8 mouse cellular contexts compared by ENCODE assay signal in the genomic region with DNA sequence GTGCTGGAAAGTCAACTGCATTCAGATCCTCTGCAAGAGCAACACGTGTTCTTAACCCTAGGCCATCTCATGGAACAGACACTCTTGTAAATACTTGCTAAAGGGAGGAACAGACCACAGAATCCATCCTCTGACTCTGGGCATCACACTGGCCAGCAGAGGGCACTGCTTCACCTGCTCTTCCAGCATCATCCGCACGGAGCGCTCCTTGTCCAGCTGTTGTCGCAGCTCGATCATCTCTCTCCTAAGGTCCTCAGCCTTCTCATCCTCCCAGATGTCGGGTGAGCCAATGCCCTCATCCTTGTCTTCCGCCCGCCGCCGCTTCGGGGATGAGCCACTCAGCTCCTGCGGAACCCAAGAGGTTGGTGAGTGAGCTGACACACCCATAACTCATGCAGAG. TPM values are rescaled to one million over a fixed set of nuclear protein-coding genes. Genes with fewer than 3 reads are reported as not detected.
A peak's percentile ranks its signal among the peaks of the same experiment; 100 is the strongest.
DNase-seq lines count a peak whose midpoint lies in the region; ATAC-seq and TF ChIP-seq lines count a peak whose summit lies in the region.

No protein-coding gene starts in this region.

- peaks cover 2% of the 10 kb centered on the region for H3K9me3 ChIP-seq in CH12.LX (replicated peaks; ENCODE audit: low read length)
- H3K9me3 ChIP-seq in embryonic facial prominence, embryonic 15.5 days (replicated peaks): no peaks in the 10 kb centered on the region
- H3K9me3 ChIP-seq in heart, postnatal 0 days (replicated peaks; ENCODE audit: control insufficient read depth, low read length): no peaks in the 10 kb centered on the region

- dilution Hi-C loops in CH12.LX (cut with MboI; ENCODE audit: extremely low pct_ligation_motif_present, extremely low pct_unique_long_range_greater_than_20kb, low sequenced_read_pairs): no loop called here

- no peak overlapping the region for H3K4me2 ChIP-seq in CH12.LX (ENCODE audit: insufficient read depth, low read depth, poor library complexity, severe bottlenecking)
- no peak overlapping the region for H3K4me2 ChIP-seq in embryonic facial prominence, embryonic 15.5 days (replicated peaks)
- no peak overlapping the region for H3K4me2 ChIP-seq in heart, postnatal 0 days (ENCODE audit: low read depth, low read length)

- peaks cover 22 to 72% of the 10 kb centered on the region in 2 experiments for H3K4me1 ChIP-seq in CH12.LX (ENCODE audit: control insufficient read depth in 1 of 2, insufficient read depth in 2 of 2)
- H3K4me1 ChIP-seq in bone marrow, adult 2 months (ENCODE audit: control insufficient read depth, insufficient read depth, low read length): peaks cover 3% of the 10 kb centered on the region
- peaks cover 43% of the 10 kb centered on the region for H3K4me1 ChIP-seq in embryonic facial prominence, embryonic 15.5 days
- H3K4me1 ChIP-seq in heart, postnatal 0 days (ENCODE audit: control insufficient read depth, insufficient read depth): 0 out of 2 replicates have a peak, but pooled peaks cover 5% of the 10 kb centered on the region
- H3K4me1 ChIP-seq in lung, adult 2 months (ENCODE audit: control insufficient read depth, insufficient read depth, low read length): no peaks in the 10 kb centered on the region

- no peak overlapping the region for H3K27ac ChIP-seq in CH12.LX (ENCODE audit: insufficient read depth, low read depth)
- H3K27ac ChIP-seq in bone marrow, adult 2 months (ENCODE audit: control insufficient read depth, insufficient read depth, low read depth, low read length, poor library complexity): no peak overlapping the region
- H3K27ac ChIP-seq in embryonic facial prominence, embryonic 15.5 days (replicated peaks): peak overlapping the region; percentile 95
- no peak overlapping the region for H3K27ac ChIP-seq in heart, postnatal 0 days (ENCODE audit: low read depth)

- 53% methylated on average over 13 of the region's 13 CpGs for WGBS in bone marrow, adult 2 months
- 27% methylated on average over 13 of the region's 13 CpGs for WGBS in embryonic facial prominence, embryonic 15.5 days
- WGBS in heart, postnatal 0 days: 33% methylated on average over 13 of the region's 13 CpGs
- 26% methylated on average over 13 of the region's 13 CpGs for WGBS in lung, adult 2 months

- in situ Hi-C loops in CH12.LX (cut with MboI; ENCODE audit: low pct_ligation_motif_present, low pct_unique_long_range_greater_than_20kb, low sequenced_read_pairs): no loop called here

- peak; percentile 48; the same call in 1 of the 2 replicates for ATAC-seq in embryonic facial prominence, embryonic 15.5 days (ENCODE audit: insufficient number of reproducible peaks, low FRiP score, low TSS enrichment, low read depth)
- ATAC-seq in heart, postnatal 0 days (ENCODE audit: insufficient read depth, low read depth): peak; percentile 67; the same call in 1 of the 2 replicates
- ATAC-seq in neutrophil, adult 5-6 weeks (ENCODE audit: extremely low read depth, insufficient number of reproducible peaks, low FRiP score, poor library complexity, severe bottlenecking): peak; percentile 83

- H3K9ac ChIP-seq in CH12.LX (ENCODE audit: insufficient read depth, low read depth): no peak overlapping the region
- H3K9ac ChIP-seq in embryonic facial prominence, embryonic 15.5 days: no peak overlapping the region
- no peak overlapping the region for H3K9ac ChIP-seq in heart, postnatal 0 days (replicated peaks; ENCODE audit: low read depth, low read length)

- TF ChIP-seq POLR2A in CH12.LX (IDR thresholded peaks at IDR 0.05; ENCODE audit: low read depth, low read length): no peak
- TF ChIP-seq POLR2A in bone marrow, adult 2 months (IDR thresholded peaks at IDR 0.05; ENCODE audit: borderline replicate concordance, control insufficient read depth, low read depth, low read length): no peak
- TF ChIP-seq POLR2A in lung, adult 2 months (IDR thresholded peaks at IDR 0.05; ENCODE audit: borderline replicate concordance, extremely low read depth, low read depth, low read length): no peak

- peak; percentile 76 for TF ChIP-seq RAD21 in CH12.LX (IDR thresholded peaks at IDR 0.05; ENCODE audit: low read depth, low read length)

- peak; percentile 95 to 97 for TF ChIP-seq CTCF in CH12.LX (conservative IDR thresholded peaks at IDR 0.05 in 1 of 2, IDR thresholded peaks at IDR 0.05 in 1 of 2; ENCODE audit: low read depth in 2 of 2, low read length in 2 of 2)
- TF ChIP-seq CTCF in bone marrow, adult 2 months (IDR thresholded peaks at IDR 0.05; ENCODE audit: control insufficient read depth, insufficient read depth, low read length): peak; percentile 99
- TF ChIP-seq CTCF in heart, postnatal 0 days (IDR thresholded peaks at IDR 0.05; ENCODE audit: low read depth): peak; percentile 99
- TF ChIP-seq CTCF in lung, adult 2 months (IDR thresholded peaks at IDR 0.05; ENCODE audit: insufficient read depth, low read length): peak; percentile 100

- H3K4me3 ChIP-seq in CH12.LX (replicated peaks in 1 of 3; ENCODE audit: low read depth in 2 of 3, low read length in 2 of 3, poor library complexity in 1 of 3): no peak overlapping the region
- H3K4me3 ChIP-seq in bone marrow, adult 2 months (replicated peaks; ENCODE audit: control insufficient read depth, low read depth, low read length): no peak overlapping the region
- no peak overlapping the region for H3K4me3 ChIP-seq in embryonic facial prominence, embryonic 15.5 days (replicated peaks)
- H3K4me3 ChIP-seq in heart, postnatal 0 days (ENCODE audit: low read depth, low read length): no peak overlapping the region
- H3K4me3 ChIP-seq in lung, adult 2 months (replicated peaks; ENCODE audit: extremely low read depth, low read depth, low read length): no peak overlapping the region

- no peak for TF ChIP-seq EP300 in CH12.LX (IDR thresholded peaks at IDR 0.05; ENCODE audit: low read length)
- no peak for TF ChIP-seq EP300 in heart, postnatal 0 days (IDR thresholded peaks at IDR 0.05; ENCODE audit: low read depth)

- H3K27me3 ChIP-seq in CH12.LX (replicated peaks): no peaks in the 10 kb centered on the region
- no peaks in the 10 kb centered on the region for H3K27me3 ChIP-seq in embryonic facial prominence, embryonic 15.5 days
- H3K27me3 ChIP-seq in heart, postnatal 0 days (ENCODE audit: control insufficient read depth, insufficient read depth, low read length): no peaks in the 10 kb centered on the region

- H3K36me3 ChIP-seq in CH12.LX (replicated peaks in 1 of 2; ENCODE audit: control insufficient read depth in 1 of 2, insufficient read depth in 1 of 2, low read length in 1 of 2): peaks cover 35 to 70% of the 10 kb centered on the region in 2 experiments
- peaks cover 34% of the 10 kb centered on the region for H3K36me3 ChIP-seq in embryonic facial prominence, embryonic 15.5 days
- peaks cover 18% of the 10 kb centered on the region for H3K36me3 ChIP-seq in heart, postnatal 0 days (replicated peaks; ENCODE audit: control insufficient read depth, insufficient read depth, low read length)

- peak; percentile 77 for DNase-seq in CH12.LX (ENCODE audit: extremely low read depth)
- peak; percentile 71 for DNase-seq in heart, postnatal 0 days (ENCODE audit: low spot score)
- DNase-seq in kidney, postnatal 14 days: peak; percentile 80
- DNase-seq in lung, adult 2 months: peak; percentile 69
- DNase-seq in thymus, postnatal 36 days: peak; percentile 38 to 45

- peaks cover 8% of the 10 kb centered on the region for H3K79me2 ChIP-seq in CH12.LX (replicated peaks; ENCODE audit: control insufficient read depth, extremely low read depth, insufficient read depth, poor library complexity, severe bottlenecking)

TF ChIP-seq in CH12.LX, 34 proteins besides CTCF, POLR2A, EP300 and RAD21 (continues in another document):
- TF ChIP-seq RCOR1 (conservative IDR thresholded peaks at IDR 0.05; ENCODE audit: low read depth, low read length) (no peak), UBTF (IDR thresholded peaks at IDR 0.05; ENCODE audit: low read depth, low read length) (no peak), NRF1 (IDR thresholded peaks at IDR 0.05; ENCODE audit: low read depth, low read length) (no peak), CHD1 (IDR thresholded peaks at IDR 0.05; ENCODE audit: low read depth, low read length) (no peak), NELFE (IDR thresholded peaks at IDR 0.05; ENCODE audit: low read depth, low read length) (peak; percentile 31; the same call in 1 of the 2 replicates)

RNA-seq across cellular contexts. Expression of a gene that starts 8.6 kb away (rescaled TPM):
- total RNA-seq in CH12.LX (2012; rRNA removed): 23.5 and 27.5 TPM in 2 replicates
- total RNA-seq in CH12.LX (2014; rRNA removed): 24.0 and 25.0 TPM in 2 replicates
- polyA plus RNA-seq in CH12.LX (2012; ENCODE audit: insufficient read length, low read depth): 43.3 and 46.6 TPM in 2 replicates
- polyA plus RNA-seq in bone marrow, adult 2 months (2011; ENCODE audit: insufficient read depth, insufficient read length, low replicate concordance, missing spikeins): 5.5 and 10.2 TPM in 2 replicates
- polyA plus RNA-seq in embryonic facial prominence, embryonic 15.5 days (2015; fragmentation: Nextera tagmentation; extraction: Ambion mirVana): 23.6 and 24.5 TPM in 2 replicates
- 2.6 and 6.3 TPM in 2 replicates for total RNA-seq in heart, postnatal 0 days (2014; rRNA removed; ENCODE audit: low replicate concordance)
- polyA plus RNA-seq in heart, postnatal 0 days (2015; fragmentation: Nextera tagmentation; extraction: Ambion mirVana): 2.9 and 3.4 TPM in 2 replicates
- polyA plus RNA-seq in lung, adult 2 months (2012; rRNA removed): 6.0 and 6.9 TPM in 2 replicates
- 8.0 and 8.5 TPM in 2 replicates for total RNA-seq in neutrophil, adult 5-6 weeks (2017)

RNA-seq across cellular contexts. Expression of a gene that starts 9.4 kb away (rescaled TPM):
- 44.6 and 60.3 TPM in 2 replicates for total RNA-seq in CH12.LX (2012; rRNA removed)
- 62.7 and 88.8 TPM in 2 replicates for total RNA-seq in CH12.LX (2014; rRNA removed)
- 71.3 and 77.9 TPM in 2 replicates for polyA plus RNA-seq in CH12.LX (2012; ENCODE audit: insufficient read length, low read depth)
- 1.2 and 3.0 TPM in 2 replicates for polyA plus RNA-seq in bone marrow, adult 2 months (2011; ENCODE audit: insufficient read depth, insufficient read length, low replicate concordance, missing spikeins)
- 42.1 and 52.8 TPM in 2 replicates for polyA plus RNA-seq in embryonic facial prominence, embryonic 15.5 days (2015; fragmentation: Nextera tagmentation; extraction: Ambion mirVana)
- total RNA-seq in heart, postnatal 0 days (2014; rRNA removed; ENCODE audit: low replicate concordance): 910 and 974 TPM in 2 replicates
- 346 and 419 TPM in 2 replicates for polyA plus RNA-seq in heart, postnatal 0 days (2015; fragmentation: Nextera tagmentation; extraction: Ambion mirVana)
- polyA plus RNA-seq in lung, adult 2 months (2012; rRNA removed): 3.6 and 12.6 TPM in 2 replicates
- 0.35 and 1.8 TPM in 2 replicates for total RNA-seq in neutrophil, adult 5-6 weeks (2017)

RNA-seq across cellular contexts. Expression of a gene that starts 43.5 kb away (rescaled TPM):
- total RNA-seq in CH12.LX (2012; rRNA removed) (2.1 and 2.5 TPM in 2 replicates), CH12.LX (2014; rRNA removed) (0.39 and 0.59 TPM in 2 replicates)
- polyA plus RNA-seq in CH12.LX (2012; ENCODE audit: insufficient read length, low read depth): 3.2 and 3.3 TPM in 2 replicates
- 1.2 and 4.9 TPM in 2 replicates for polyA plus RNA-seq in bone marrow, adult 2 months (2011; ENCODE audit: insufficient read depth, insufficient read length, low replicate concordance, missing spikeins)
- polyA plus RNA-seq in embryonic facial prominence, embryonic 15.5 days (2015; fragmentation: Nextera tagmentation; extraction: Ambion mirVana): 33.2 and 33.4 TPM in 2 replicates
- 25.3 and 25.4 TPM in 2 replicates for total RNA-seq in heart, postnatal 0 days (2014; rRNA removed; ENCODE audit: low replicate concordance)
- 11.2 and 11.8 TPM in 2 replicates for polyA plus RNA-seq in heart, postnatal 0 days (2015; fragmentation: Nextera tagmentation; extraction: Ambion mirVana)
- 66.5 and 76.4 TPM in 2 replicates for polyA plus RNA-seq in lung, adult 2 months (2012; rRNA removed)
- not detected in 2 replicates for total RNA-seq in neutrophil, adult 5-6 weeks (2017)
